Mouse (Mus musculus): Measurements from ENCODE around the gene Frmd6.

The Frmd6 gene

GRCm38 (mm10) chr12:70824729-70825650 is at the start of gene Frmd6:
Gene Frmd6, plus strand, starts transcription at chr12:70825514.
- DNase-seq = peak; percentile 97

GRCm38 (mm10) chr12:70775609-70776008 is 49.7 kb upstream of the Frmd6 start:
- DNase-seq = no peak

- DNase-seq = no peak
Measured at GRCm38 (mm10) chr12:70776683-70777082, 48.6 kb upstream of the Frmd6 start.

- no peak for DNase-seq
Measured at GRCm38 (mm10) chr12:70777466-70777865, 47.8 kb upstream of the Frmd6 start.

GRCm38 (mm10) chr12:70777866-70778265 is 47.4 kb upstream of the Frmd6 start:
- DNase-seq = no peak

GRCm38 (mm10) chr12:70778271-70778670 is 47.0 kb upstream of the Frmd6 start:
- DNase-seq = no peak

GRCm38 (mm10) chr12:70778724-70779123 is 46.6 kb upstream of the Frmd6 start:
- no peak for DNase-seq

GRCm38 (mm10) chr12:70783049-70783448 is 42.3 kb upstream of the Frmd6 start:
- DNase-seq = no peak

- DNase-seq = peak; percentile 68
Measured at GRCm38 (mm10) chr12:70783475-70784239, 41.7 kb upstream of the Frmd6 start.

- DNase-seq = no peak
Measured at GRCm38 (mm10) chr12:70784240-70784705, 41.0 kb upstream of the Frmd6 start.

GRCm38 (mm10) chr12:70789341-70789740 is 36.0 kb upstream of the Frmd6 start:
- DNase-seq = no peak

GRCm38 (mm10) chr12:70793291-70793690 is 32.0 kb upstream of the Frmd6 start:
- DNase-seq = no peak

GRCm38 (mm10) chr12:70794543-70795388 is 30.5 kb upstream of the Frmd6 start:
- DNase-seq = peak; percentile 64

GRCm38 (mm10) chr12:70795389-70795711 is 30.0 kb upstream of the Frmd6 start:
- no peak for DNase-seq

GRCm38 (mm10) chr12:70798496-70798895 is 26.8 kb upstream of the Frmd6 start:
- DNase-seq = no peak

- DNase-seq = peak; percentile 40
Measured at GRCm38 (mm10) chr12:70799231-70800002, 25.9 kb upstream of the Frmd6 start.

- DNase-seq = no peak
Measured at GRCm38 (mm10) chr12:70800086-70800485, 25.2 kb upstream of the Frmd6 start.

GRCm38 (mm10) chr12:70801361-70801760 is 24.0 kb upstream of the Frmd6 start:
- DNase-seq = no peak

- DNase-seq = no peak
Measured at GRCm38 (mm10) chr12:70803494-70803893, 21.8 kb upstream of the Frmd6 start.

GRCm38 (mm10) chr12:70804989-70805388 is 20.3 kb upstream of the Frmd6 start:
- DNase-seq = no peak

GRCm38 (mm10) chr12:70807543-70807942 is 17.8 kb upstream of the Frmd6 start:
- no peak for DNase-seq

- DNase-seq = no peak
Measured at GRCm38 (mm10) chr12:70807975-70808374, 17.3 kb upstream of the Frmd6 start.
